Mouse (Mus musculus) adrenal gland, postnatal 36 days (tissue): Measurements from ENCODE around the gene 1810049J17Rik. TPM values are rescaled to one million over a fixed set of nuclear protein-coding genes. Genes with fewer than 3 reads are reported as not detected.

Experiments used
- DNase-seq, 2 experiments: peaks; one replicate each; pipeline ENCODE4 v3.0.0; 2021; ENCODE audit warnings: mixed read lengths in 1 of 2
- total RNA-seq, 2 experiments: library from RNA; stranded (reverse); gene quantifications; 2 replicates each; pipeline ENCODE4 v1.2.3; 2021

1810049J17Rik gene
- total RNA-seq, 2 experiments from 2014 or later: 0.92 to 1.3 TPM

DNA sequence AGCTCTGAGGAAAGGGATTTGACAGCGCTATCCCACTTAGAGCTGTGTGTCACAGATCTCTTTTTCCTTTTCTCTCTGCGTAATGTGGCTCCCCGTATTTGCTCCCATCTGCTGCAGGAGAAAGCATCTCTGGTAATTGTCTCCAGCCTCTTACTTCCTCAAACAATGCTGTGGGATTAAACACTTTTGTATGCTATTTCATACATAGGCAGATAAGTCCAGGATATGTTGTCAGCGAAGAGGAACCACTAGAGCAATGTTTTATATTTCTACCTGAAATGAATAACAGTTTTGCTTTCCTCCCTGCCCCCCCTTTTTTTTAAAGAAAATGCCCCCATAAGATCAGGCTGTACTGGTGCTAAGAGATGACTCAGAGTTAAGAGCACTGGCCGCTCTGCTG, 13.2 kb downstream of the 1810049J17Rik start:
- DNase-seq: no peak

DNA sequence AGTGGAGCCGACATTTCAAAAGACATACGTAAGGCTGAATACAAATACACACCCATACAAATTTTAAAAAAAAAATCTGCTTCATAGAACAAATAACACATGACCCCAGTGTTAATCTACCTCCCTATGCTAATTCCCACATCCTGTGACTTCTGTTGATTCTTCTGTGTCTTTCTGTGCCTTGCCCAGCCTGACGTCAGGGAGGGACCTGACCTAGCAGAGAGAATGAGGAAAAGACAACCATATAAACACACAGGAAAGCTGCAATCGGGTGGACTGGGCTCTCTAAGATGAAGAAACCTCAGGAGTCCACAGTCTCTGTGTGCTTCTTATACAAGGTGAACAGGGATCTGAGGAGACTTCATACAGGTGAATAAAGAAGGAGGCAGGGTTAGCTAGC, 14.6 kb downstream of the 1810049J17Rik start:
- DNase-seq: no peak

DNA sequence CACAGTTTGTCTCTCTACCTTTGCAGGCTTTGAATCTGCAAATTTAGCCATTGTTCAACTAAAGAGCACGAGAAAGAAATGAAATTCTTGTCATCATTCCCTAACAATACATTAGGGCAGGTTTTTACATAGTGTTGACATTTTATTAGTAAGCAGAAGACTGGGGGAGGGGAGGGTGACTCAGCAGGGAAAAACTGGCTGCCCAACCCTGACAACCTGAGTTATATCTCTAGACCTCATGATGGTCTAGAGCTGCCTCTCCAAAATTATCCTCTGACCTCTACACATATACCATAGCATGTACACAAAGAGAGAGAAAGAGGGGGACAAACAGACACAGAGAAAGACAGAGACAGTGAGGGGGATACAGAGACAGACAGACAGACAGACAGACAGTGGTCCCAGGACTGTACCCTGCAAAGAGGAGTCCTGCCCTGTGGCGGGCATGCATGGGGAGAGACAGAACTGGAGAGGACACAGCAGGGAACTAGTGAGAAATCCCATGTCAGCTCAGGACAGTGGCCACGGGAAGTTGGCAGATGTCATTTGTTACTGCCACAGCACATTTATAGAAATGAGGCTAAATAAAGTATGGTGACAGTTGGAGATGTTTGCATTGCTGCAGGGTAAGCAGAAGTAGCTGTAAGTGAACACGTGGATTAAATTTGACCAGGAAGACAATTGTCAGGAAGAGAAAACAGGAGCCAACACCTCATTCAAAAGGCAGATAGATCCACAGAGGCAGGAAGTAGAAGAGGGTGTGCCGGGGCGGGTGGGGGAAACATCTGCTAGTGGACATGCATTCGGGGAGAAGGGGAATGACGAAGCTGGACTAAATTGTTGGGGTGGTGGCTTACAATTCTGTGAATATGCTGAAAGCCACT, 15.3 kb downstream of the 1810049J17Rik start:
- peak in 1 of 2 experiments; percentile 44 for DNase-seq

DNA sequence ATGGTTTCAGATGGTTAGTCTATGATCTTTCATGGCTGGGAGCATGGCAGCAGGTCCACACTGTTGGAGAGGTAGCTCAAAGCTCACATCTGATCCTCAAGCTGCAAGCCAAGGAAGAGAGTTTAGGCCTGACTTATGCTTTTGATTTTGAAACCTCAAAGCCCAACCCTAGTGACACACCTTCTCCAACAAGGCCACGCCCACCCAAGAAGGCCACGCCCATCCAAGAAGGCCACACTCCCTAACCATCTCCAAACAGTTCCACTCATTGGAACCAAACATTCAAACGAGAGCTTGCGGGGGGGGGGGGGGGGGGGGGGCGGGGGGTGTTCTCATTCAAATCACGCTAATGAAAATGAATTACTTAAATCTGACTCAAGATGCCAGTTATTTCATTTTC, 19.9 kb downstream of the 1810049J17Rik start:
- no peak for DNase-seq

DNA sequence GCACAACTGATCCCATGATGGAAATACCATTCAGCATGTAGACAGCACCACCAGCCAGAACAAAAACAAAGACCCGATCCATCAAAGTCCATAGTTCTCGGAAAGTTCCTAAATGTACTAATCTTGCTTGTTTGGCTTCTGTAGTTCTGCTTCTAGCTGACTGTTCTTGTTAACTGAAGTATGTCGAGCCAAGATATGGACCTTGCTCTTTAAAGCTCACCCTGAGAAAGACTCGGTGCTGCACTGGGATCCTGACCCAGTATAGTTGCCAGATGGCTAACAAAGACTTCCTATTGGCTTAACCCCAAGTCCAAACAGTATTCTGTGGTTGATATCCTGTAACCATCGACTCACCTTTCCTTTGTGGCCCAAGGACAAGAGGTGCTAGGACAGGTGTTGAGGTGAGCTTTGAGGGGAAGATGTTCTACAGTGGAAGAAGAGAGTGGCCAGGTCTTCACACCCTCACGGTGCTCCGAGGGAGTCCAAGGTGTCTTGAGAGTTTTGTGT, 23.4 kb downstream of the 1810049J17Rik start:
- DNase-seq: no peak

DNA sequence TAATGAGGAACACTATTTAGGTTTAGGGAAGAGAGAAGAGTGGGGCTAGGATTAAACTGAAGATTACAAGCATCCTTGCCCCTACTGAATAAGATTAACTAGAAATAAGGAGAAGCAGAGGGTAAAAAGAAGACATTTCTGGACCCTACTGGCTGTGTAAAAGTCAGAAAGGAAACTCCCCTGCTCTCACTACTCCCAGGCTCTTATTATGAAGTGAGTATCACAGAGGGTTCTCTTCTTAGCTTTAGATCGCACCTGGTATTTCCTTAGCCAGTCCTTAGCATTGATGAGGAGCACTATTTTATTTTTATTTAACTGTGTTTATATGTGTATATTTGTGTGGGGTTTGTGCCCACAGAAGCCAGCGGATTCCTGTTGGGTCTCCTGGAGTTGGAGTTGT, 25.5 kb downstream of the 1810049J17Rik start:
- DNase-seq: no peak

DNA sequence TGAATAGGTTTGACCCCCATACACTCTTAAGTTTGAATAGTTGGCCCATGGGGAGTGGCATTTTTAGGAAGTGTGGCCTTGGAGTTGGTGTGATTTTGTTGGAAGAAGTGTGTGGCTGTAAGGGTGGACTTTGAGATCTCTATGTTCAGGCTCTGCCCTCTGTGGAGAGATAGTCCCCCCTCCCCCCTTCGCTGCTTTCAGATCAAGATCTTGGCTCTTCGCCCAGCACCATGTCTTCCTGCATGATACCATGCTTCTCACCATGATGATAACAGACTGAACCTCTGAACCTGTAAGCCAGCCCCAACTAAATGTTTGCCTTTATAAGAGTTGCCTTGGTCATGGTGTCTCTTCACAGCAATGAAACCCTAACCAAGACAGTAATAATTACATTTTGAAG, 29.9 kb downstream of the 1810049J17Rik start:
- no peak for DNase-seq

DNA sequence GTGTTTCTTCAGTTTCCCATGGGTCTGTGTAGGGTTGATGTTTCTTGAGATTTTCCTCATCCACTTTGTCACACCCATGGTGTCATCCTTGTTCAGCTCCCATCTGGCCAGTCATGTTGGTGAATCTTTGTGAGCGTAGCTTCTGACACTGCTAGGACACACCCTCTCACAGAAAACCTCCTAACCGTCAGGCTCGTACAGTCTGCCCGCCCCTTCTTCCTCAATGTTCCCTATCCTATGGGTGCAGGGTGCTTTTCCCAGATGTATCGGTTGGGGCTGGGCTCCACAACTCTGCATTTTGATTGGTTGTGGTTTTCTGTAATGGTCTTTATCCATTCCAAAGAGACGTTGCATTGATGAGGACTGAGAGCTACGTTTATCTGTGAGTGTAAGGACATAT, 31.4 kb downstream of the 1810049J17Rik start:
- no peak for DNase-seq

DNA sequence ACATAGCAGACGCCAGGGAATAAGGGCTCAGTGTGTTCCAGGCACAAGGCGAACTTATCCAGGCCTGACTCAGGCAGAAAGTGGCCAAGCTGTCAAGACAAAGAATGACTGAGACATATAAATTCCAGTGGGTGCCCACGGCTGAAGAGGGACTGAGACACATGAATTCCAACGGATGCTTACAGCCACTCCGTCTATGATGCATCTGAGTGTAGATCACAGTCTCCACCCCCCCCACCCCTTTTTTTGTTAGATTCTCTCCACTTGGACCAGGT, 36.2 kb downstream of the 1810049J17Rik start:
- DNase-seq: no peak

DNA sequence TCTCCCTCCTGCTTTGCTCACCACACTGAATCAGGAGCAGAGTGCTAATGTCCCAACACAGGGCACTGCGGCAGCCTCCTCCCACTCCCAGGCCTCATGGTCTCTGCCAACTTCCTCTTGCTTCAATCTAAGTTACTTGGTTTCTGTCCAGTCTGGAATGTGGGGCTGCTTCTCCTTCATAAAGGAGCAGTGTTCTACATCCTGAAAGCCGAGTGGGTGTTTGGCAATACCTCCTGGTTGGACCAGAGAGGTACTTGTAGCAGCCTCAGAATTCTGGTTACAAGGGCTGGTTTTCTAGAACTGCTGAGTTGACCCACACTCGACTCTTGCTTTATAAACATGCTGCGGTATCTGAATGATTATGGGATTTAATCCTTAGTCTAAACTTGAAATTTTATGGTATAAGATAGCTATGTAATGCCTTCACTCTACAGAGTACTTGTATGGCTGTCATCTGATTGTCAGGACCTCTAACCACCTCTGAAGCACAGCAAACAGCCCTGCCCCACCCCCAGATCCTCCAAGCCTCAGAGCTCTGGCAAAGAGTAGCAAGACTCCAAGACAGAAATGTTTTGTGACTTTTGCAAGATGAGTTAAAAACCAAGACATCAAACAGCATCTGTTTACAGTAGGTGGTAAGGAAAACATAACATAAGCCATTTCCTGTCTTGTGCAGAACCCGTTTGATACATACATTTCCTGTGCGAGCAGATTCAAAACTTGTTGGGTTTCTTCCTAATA, 36.7 kb downstream of the 1810049J17Rik start:
- no peak for DNase-seq

DNA sequence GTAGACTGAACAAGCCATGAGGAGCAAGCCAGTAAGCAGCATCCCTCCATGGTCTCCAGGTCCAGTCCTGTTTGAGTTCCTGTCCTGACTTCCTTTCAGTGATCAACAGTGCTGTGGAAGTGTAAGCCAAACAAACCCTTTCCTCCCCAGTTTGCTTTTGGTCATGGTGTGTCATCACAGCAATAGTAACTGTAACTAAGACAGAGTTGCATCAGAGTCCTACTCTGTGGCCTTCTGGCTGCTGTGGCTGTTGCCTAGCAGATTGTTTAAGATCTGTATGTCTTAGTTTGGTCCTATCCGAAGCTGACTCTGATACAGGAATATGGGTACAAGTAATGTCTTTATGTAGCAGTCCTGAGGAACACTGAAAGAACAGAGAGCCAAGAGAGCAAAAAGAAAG, 41.9 kb downstream of the 1810049J17Rik start:
- no peak for DNase-seq

DNA sequence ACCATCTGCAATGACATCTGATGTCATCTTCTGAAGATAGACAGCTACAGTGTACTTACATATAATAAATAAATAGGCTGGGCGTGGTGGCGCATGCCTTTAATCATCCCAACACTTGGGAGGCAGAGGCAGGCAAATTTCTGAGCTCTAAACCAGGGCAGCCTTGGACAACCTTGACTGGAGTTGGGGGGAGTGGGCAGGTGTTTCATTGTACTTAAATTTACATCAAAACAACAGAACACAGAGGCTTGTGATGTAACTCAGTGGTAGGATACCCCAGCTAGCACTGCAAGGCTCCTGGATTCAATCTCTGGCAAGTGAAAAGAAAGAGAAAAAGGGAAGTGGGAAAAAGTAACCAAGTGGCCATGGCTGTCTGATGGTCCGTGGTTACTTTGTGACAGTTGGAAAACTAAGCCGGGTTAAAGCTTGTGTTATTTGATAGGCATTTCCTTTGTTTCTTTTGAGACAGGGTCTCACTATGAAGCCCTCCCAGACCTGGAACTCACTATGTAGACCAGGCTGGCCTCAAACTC, 46.5 kb downstream of the 1810049J17Rik start:
- no peak for DNase-seq

DNA sequence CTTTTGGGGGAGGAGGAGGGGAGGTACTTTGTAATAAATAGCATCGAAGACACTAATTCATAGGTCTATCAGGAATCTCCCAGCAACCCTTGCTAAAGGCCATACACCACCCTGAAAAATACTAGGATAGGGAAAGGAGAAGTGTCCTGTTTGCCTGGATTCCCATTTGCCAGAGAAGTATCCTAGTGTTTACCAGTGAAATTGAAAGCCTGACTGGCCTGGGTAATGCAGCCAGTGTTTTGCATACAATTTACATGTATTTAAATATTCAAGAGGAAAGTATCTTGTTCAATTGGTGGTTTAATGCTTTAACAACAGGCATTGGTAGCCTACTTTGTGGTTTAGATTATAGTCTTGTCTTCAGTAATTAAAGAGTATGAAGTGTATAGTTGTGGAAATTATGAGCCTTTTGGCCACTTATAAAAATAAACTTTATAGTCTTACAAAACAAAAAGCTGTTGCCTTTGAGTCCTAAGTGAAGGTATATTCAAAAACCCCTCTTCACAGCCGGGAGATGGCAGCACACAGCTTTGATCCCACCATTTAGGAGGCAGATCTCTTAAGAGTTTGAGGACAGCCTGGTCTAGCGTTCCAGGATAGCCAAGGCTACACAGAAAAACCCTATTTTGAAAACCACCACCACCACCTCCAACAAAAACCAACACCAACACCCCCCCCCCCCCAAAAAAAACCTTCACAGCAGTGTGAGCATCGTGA, 47.5 kb downstream of the 1810049J17Rik start:
- no peak for DNase-seq

DNA sequence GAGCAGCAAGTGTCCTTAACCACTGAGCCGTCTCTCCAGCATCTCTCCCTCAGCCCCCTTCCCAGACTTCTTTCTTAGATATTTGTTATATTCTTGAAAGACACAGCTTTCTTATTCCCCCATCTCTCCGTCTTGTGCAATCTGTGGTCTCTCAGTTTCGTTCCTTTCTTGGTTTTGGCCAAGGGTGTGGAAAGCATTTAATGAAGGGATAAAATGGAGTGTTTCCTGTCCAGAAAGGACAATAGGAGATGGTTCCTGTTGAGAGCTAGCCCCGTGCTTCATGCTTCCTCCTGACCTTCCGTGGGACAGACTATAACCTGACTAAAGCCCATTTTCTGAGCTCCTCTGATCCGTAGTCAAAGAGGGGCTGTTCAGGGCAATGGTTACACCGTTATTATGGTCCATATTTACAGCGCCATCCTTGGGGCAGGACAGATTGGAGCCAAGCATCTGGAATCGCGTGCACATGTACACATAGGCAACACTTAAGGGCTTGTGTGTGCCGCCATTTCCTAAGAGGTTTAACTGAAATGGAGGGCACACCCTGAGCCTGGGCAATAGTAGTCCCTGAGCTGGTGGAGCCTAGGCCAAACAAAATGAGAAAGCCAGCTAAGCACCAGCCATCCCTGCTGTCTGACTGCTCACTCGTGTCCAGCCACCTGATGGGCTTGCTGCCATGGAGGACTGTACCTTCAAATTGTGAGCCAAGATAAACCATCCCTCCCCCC, 48.2 kb downstream of the 1810049J17Rik start:
- no peak for DNase-seq

Other genes starting within 250 kb of the 1810049J17Rik start
- 100 to 1,000 TPM; 117 to 215 TPM for gene Zfr, start 204.1 kb downstream of the 1810049J17Rik start, total RNA-seq
- 10 to 100 TPM; 21.2 to 24.8 TPM for gene Mtmr12, start 116.9 kb downstream of the 1810049J17Rik start, total RNA-seq
- 100 to 1,000 TPM; 138 to 153 TPM for gene Golph3, start 449 bp downstream of the 1810049J17Rik start, total RNA-seq